Mouse (Mus musculus): ENCODE results near the gene Sult6b2. TPM values are rescaled to one million over a fixed set of nuclear protein-coding genes. Genes with fewer than 3 reads are reported as not detected.

Gene Sult6b2
- total RNA-seq, 2 experiments from 2014 or later: 0.22 to 0.27 TPM

DNA sequence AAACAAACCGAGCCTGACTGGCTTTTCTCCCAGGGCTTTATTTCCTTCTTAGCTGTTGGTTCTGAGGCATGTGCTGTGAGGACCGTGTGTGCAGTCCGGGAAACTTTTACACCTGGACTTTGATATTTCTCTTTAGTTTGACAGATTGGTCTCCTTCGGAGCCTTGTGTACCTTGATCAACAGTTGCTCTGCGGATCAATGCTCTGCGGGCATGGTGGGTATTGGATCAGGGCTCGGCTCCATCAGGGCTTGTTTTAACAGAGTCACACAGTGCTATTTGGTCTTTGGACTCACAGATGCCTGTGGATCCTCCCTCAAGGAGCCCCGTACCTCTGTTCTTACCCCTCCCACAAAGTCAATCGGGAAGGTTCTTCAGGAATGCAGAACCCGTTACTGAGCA is 9.7 kb upstream of the Sult6b2 start:
- no peak for DNase-seq (ENCODE audit: low spot score in 2 of 2)
- intact Hi-C loops (cut with DNase I): loop anchor here (2.0 kb wide), 2 partner anchors 33 to 151 kb away; partner anchors contain the start of gene St8sia1

DNA sequence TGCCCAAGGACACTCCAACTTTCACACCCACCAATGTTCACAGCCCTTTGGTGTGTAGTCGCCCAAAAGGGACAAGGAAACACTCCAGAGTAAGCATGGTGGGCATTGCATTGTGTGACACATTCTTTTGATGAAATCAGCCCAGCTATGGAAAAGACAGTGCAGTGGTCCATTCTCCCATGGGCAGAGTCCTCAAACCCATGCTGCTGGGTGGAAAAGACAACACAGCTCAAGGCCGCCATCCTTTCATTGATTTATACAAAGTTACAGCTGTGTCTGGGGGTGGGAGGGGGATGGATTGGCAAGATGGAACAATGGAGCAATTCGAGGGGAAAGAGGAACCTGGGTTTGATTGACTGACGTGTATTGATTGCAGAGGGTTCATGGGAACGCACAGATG is 8.7 kb upstream of the Sult6b2 start:
- intact Hi-C loops (cut with DNase I): no loop called here
- DNase-seq (ENCODE audit: low spot score in 2 of 2): no peak

DNA sequence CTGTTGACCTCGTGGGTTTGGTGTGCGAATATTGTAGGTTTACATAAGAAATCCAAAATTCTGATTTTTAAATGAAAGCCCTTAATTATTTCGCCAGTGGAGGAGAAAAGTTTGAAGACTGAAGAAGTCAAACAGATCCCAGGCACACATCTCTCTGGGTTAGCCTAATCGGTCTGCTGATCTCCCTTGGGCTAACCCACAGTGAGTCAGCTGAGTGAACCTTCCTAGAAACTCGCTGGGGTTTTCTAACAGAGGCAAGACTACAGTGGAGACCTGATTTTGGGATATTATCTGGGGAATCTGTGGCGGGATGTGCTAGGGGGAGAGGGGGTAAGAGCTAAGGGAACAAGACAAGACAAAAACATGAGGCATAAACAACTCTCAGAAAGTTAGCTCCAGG is 5.9 kb upstream of the Sult6b2 start:
- DNase-seq (ENCODE audit: low spot score in 2 of 2): no peak
- intact Hi-C loops (cut with DNase I): no loop called here

DNA sequence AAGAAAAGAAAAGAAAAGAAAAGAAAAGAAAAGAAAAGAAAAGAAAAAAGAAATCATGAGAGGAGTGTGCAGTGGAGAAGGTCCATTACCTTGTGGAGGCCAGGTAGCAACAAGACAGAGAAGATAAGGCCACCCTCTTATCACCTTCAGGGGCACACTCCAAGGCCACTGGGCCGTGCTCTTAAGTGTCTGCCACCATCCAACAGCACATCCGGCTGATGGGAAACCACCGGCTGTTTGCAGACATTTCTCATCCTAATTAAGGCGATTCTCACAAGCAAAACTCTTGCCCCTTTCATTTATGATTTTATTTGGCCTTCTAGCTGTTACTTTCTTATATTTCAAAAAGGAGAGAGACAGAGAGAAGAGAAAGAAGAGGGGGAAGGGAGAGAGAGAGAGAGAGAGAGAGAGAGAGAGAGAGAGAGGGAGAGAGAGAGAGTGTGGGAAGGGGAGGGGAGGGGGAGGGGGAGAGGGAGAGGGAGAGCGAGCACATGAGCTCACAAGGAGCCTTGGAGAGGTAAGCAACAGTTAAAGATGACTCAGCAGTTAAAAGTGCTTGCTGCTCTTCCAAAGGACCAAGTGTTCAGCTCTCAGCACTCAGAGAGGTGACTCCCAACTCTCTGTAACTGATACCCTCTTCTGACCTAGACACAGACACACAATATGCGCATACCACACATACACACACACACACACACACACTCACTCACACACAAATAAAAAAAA is 5.2 kb upstream of the Sult6b2 start:
- intact Hi-C loops (cut with DNase I): no loop called here
- DNase-seq (ENCODE audit: low spot score in 2 of 2): no peak

DNA sequence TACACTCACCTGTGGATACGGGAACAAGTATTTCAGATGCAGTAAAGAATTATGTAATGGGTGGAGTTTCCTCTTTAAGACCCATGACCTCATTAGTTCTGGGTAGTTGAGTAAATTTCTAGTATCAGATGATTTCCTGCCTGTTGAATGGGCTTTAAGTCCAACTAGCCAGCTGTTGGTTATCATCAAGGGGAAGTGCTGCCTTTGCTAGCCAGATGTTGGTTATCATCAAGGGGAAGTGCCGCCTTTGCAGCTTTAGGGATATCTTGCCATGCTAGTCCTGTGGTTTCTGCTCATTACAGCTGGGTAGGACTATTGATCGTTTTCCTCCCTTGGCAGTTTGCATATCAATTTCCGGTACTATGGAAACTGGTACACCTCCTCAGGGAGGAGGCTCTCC is 2.0 kb upstream of the Sult6b2 start:
- no peak for DNase-seq (ENCODE audit: low spot score in 2 of 2)
- intact Hi-C loops (cut with DNase I): no loop called here

DNA sequence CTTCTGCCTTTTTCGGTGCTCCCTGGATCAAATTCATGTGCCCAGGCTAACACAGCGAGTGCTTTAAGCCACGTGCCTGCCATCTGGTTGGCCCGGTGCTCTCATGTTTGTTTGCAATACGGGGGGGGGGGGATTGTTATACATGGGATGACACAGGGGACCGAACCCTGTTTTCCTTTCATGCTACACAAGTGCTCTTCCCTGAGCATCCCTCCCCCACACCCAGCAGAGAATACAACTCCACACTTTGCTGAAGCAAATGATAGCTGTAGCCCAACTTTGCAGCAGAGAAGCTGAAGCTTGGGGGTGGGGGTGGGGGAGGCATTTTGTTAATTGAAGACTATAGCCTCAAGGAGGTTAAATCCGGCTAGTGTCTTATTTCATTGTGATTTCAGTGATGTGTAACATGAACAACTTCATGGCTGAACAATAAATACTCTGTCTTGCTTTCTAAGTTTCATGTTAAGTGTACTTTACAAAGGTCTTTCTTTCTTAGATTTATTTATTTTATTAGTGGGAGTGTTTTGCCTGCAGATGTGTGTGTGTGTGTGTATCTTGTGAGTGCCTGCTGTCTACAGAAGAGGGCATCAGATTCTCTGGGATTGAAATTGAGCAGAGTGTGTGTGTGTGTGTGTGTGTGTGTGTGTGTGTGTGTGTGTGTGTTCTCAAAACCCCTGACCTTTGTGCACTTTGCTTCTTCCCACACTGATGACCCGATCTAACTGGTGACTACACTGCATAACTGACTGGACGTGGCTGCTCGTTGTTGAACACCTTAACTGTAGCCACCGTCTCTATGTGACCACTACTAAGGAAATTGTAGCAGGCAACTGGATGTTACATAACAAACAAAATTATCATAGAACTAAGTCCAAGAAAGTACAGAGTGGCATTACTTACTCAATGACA is 1.4 kb downstream of the Sult6b2 start:
- no peak for DNase-seq (ENCODE audit: low spot score in 2 of 2)
- intact Hi-C loops (cut with DNase I): no loop called here

DNA sequence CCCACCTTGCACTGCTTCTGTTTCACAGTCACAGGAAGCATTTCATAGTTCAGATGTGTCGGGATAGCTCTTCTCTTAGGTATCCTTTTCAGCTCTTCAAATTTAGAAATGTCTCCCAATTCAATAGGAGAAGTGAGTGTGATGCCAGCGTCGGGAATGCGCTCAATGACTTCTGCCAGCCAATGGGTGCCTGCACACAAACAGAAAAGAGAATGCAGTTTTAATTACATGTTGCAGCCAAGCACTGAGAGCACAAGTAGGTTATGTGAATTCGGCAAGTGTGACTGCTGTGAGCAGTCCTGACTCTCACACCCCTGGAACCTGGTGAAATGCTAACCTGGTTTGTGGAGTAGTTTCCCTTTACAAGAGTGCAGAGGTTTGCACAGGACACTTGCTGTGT is 2.6 kb downstream of the Sult6b2 start:
- intact Hi-C loops (cut with DNase I): no loop called here
- no peak for DNase-seq (ENCODE audit: low spot score in 2 of 2)

DNA sequence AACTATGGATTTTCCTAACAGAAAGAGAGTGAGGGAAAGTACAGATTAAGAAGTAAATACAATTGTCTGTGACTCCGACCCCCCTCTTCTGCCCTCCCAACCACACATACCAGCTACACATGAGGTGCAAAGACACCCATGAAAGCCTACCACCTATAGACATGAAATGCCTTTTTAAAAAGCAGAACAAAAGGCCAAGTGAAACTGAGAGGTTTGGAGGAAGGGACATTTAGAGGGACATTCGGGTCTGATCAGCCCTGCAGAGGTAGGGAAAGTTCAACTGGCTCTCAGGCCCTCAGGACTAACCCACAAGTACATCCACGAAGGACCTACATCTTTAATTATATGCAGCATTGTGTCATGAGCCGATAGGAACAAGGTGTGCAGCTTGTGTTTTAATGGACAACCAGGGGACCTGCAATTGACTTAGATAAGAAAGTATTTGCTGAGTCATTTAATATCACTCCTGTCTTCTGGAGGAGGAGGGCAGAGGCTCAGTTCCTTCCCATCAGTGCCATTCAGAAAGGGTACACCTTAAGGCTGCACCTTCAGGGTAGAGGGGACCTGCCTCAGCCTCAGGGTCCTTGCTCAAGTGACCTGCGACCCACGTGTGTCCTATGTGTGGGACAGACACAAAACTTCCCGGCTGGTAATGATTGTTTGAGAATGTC is 4.5 kb downstream of the Sult6b2 start:
- intact Hi-C loops (cut with DNase I): no loop called here
- DNase-seq (ENCODE audit: low spot score in 2 of 2): no peak

DNA sequence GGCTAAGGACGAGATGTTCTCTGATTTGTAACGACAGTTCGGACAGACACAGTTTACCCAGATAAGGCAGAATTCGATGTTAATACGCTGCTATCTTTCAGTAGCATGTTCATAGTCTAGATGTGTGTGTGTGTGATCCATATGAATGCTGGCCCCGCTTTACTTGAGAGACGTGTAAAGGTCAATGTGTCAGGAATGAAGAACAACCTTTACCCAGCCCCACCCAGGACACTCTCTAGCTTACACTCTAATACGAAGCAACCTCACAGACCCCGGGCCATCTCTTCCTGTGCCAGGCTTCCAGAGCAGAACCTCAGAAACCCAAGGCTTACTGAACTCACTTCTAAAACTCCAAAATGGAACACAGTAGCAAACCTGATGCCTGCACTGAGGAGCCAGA is 5.5 kb downstream of the Sult6b2 start:
- no peak for DNase-seq (ENCODE audit: low spot score in 2 of 2)
- intact Hi-C loops (cut with DNase I): no loop called here

DNA sequence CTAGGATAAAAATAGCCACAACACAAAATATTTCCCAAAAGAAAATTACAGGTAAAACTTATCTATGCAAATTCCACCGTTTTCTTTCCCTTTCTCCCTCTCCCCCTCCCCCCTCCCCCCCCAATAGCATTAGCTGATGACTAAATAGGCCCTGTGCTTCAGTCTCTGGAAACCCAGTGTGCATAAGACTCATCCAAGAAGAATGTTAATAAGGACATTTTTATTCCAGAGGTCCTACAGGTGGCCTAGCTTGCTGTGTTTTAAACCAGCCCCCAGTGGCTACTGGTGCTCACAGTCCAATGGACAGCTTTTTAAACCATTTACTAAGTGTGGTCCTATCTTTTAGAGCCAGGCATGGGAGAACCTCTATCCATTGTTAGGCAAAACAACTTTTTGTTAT is 6.3 kb downstream of the Sult6b2 start:
- intact Hi-C loops (cut with DNase I): no loop called here
- no peak for DNase-seq (ENCODE audit: low spot score in 2 of 2)

DNA sequence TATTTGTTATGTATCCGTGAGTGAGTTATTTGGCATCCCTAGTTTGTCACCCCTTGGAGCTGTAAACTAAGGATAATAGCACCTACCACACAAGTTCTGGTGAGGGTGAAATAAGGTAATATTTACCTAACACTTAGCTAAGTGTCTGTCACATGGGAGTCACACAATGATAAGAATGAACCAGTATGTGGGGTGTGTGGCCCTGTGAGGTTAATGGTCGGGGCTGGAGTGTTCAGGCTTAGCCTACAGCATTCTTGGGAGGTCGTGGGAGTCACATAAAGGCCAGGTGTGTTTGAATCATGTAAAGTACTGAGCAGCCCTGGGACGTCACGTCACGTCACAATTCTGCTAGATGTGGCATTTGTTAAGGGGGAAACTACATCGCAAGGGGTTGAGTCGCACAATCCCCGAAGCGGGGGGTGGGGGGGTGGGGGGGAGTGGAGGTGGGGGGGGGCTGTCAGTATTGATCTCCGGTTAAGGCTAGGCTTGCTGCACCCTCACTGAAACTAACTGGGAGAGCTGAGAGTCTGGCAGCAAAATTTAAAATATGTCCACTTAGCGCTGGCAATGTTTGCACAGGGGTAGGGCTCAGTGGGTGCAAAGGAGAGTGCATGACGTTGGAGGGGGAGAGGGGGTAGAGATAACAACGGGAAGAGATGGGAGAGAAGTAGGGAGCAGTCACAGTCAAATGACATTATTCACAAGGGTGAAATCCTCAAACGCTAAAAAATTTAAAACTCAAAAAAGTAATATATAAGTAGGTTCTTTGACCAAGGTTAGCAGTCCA is 8.5 kb downstream of the Sult6b2 start:
- intact Hi-C loops (cut with DNase I): no loop called here
- DNase-seq (ENCODE audit: low spot score in 2 of 2): no peak

DNA sequence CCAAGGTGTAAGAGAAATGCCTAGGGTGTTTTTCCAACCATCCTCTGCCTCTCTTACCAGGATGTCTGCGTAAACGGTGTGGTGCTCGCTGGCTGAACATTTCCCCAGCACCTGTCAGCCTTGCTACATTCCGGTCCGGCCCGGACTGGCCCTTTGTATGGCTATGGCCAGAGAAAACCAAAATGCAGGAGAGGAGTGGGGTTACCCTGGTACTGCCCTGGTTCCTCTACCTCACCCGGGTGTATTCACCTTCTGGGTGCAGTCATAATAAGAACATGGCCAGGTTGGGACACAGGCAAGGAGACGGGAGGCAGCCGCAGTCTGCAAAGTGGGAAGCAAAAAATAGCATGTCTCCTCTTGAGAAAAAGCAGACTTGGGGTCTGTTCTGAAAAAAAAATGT is 9.2 kb downstream of the Sult6b2 start:
- intact Hi-C loops (cut with DNase I): no loop called here
- DNase-seq (ENCODE audit: low spot score in 2 of 2): no peak

DNA sequence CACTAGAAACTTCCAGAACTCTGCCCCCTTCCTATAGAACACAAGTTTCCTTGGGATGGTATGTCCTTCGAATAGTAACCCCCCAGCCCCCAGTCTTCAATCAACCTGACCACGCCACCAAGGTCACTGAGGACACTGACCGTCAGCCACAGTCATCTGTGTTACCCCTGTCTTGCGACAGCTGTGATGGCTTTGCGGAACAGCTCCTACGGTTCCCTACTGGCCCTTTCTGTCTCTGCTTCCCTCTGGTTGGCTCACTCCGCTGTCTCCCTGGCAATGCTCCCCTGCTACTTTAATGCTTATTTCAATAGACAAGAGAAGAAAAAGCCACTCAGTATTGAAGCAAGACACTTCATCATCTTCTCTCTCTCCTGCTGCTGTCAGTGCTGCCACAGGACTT is 10.8 kb downstream of the Sult6b2 start:
- DNase-seq (ENCODE audit: low spot score in 2 of 2): no peak
- intact Hi-C loops (cut with DNase I): no loop called here

DNA sequence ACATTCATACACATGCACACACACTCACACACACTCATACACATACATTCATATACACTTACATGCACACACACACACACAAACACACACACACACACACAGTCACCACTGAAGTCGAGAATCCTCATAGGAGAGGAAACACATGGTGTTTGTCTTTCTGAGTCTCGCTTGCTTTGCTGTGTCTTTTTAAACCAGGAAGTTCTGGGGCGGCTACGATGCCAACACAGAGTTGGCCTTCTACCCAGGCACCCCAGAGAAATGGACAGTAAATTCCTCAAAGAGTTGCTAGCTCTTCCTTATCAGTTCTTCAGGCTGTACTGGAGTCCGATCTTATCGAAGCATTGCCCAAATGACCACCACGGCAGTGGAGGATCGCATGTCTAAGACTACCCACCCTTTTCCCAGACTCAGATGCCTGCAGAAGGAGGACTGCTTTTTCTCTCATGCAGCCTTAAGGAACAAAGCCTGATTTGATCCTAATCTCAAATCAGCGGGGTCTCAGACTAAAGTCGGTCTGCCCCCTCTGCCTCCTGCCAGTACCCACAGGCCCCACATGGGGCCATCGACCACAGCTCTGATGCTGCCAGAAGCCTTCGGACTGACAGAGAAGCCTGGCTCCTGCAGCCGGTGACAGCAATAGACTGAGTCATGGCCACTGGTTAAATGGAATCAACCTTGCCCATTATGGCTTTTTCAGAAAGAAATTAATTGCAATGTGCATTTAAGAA is 11.9 kb downstream of the Sult6b2 start:
- intact Hi-C loops (cut with DNase I): no loop called here
- no peak for DNase-seq (ENCODE audit: low spot score in 2 of 2)

DNA sequence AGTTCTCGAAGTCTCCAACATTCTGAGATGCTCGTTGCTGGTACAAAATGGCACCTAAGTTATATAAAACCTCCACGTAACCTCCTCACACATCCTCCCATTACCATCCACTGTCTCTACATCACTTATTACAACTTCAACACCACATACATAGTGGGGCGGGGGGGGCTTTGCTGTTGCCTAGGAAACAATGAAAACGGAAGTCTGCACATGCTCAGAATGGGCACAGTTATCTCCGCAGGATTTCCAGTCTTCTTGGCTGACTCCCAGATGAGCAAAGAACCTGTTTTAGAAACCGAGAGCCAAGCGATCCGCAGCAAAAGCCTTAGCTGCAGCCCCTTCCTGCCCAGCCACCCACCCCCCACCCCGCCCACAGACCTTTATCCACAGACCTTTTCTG is 14.6 kb downstream of the Sult6b2 start:
- no peak for DNase-seq (ENCODE audit: low spot score in 2 of 2)
- intact Hi-C loops (cut with DNase I): no loop called here

DNA sequence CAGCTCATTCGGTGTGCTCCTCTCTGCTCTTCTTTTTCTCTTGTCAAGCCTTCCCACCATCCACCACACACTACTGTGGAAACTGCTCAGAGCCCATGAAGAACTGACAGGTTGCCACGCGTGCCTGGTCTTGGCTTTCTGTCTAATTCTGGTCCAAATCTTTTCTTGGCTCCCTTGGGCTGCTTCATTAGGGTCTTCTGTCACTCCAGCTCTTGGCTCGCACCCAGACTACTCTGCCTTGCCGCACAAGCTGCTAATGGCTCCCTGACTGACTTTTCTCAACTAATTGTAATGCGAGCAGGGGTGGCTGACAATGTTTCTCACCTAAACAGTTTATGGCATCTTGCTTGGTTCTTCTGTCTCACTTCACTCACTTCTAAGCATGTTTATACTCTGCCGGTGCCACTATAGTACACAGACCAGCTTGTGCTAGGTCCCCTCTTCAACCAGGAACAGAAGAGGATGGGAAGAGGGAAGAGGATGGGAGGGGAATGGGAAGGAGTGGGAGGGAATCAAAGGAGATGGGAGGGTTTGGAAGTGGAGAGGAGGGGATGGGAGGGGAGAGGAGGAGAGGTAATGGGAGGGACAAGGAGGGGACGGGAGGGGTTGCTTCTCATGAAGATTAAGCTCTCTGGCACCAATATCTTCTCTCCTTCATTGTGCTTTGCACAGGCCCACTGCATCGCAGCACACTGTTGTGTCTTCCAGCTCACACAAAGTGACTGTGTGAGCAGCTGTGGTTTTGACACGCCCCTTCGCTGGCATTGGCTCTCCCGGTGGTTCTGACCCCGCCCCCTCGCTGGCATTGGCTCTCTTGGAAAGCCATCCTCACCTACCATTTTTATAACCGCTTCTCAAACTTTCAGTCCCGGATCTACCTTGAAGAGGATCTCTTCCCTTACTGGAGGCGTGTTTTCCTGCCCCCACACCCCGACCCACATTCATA is 16.0 kb downstream of the Sult6b2 start:
- no peak for DNase-seq (ENCODE audit: low spot score in 2 of 2)
- intact Hi-C loops (cut with DNase I): no loop called here

DNA sequence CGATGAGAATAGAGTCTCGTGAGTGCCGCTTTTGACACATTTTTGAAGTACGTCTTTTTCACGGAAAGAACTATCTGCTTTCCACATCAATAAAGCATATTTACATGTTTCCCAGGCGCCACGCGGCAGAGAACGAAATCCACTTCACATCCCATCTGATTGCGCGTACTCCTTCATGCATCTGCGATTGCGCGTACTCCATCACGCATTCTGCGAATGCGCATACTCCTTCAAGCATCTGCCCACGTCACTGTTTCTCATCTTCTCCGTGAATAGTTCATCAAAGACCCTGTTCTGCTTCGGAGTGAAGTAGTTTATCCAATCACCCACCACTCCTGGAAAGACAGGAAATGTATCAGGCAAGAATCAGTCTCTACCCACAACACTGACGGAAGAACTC is 18.2 kb downstream of the Sult6b2 start:
- DNase-seq (ENCODE audit: low spot score in 2 of 2): no peak
- intact Hi-C loops (cut with DNase I): no loop called here

DNA sequence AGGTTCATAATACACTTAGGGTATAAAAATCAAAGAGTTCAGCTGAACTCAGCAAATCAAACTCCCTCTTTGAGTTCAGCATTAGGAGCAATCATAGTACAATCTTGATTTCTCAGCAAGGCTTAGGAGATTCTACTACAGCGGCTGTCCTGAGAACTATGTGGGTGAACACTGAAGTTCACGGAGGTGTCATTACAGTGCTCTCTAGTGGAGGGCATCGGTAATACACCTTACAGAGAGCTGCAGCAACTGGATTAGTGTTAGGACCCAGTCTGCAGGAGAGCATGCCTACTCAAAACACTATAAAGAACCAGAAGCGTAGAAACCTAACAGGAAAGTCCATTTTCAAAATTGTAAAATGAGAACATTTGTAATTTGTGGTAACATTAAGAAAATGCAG is 19.0 kb downstream of the Sult6b2 start:
- intact Hi-C loops (cut with DNase I): no loop called here
- DNase-seq (ENCODE audit: low spot score in 2 of 2): no peak

All from left cerebral cortex, postnatal 36 days (tissue).